Mouse (Mus musculus) inflammation-experienced regulatory T-cells, adult 16 weeks (primary cell): ENCODE results near the gene Sprr2j-ps. TPM values are rescaled to one million over a fixed set of nuclear protein-coding genes. Genes with fewer than 3 reads are reported as not detected.

ENCODE experiments used
- polyA plus RNA-seq: library from polyadenylated mRNA; unstranded; fragments of 100-300 nt; shearing (Covaris generic); gene quantifications from one replicate; pipeline ENCODE4 v1.2.1, GENCODE M21; 2017

Sprr2j-ps gene
- polyA plus RNA-seq = not detected

DNA sequence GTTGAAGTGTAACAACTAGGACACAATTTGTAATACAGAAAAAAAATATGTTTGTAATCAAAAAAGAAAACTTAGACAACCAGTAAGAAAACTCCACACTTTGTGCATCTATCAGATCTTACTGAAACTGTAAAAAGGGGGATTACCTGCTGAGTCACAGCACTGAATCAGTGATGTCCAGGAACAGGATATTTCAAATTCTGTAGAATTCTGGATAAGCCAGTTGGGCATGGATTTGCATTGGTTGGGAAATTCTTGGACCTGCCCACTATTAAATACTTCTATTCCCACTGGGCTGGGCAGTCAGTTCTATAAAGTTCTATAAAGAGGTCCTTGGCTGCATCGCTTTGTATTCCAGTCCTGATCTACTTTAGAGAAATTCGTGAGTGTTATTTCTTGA, at the start of gene Sprr2j-ps:
Gene Sprr2j-ps, plus strand, starts transcription at position 301 of the 400 bp plus-strand sequence.

DNA sequence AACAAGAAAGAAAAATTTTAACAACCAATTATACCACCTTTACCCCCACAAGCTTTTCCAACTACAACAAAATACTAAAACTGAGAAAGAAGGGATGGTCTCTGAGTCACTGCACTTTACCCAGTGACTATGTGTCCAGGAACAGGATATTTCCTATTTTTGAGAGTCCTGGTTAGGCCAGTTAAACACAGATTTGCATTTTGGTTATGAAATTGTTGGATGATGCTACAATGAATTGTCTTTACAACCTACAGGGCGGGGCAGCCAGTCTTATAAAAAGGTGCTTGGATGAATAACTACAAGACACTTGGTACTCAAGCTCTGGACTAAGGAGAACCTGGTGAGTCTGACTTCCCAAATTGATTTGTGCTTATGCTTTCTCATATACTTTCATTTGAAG, 32.5 kb upstream of the Sprr2j-ps start, which contains the start of gene Sprr2h:
Gene Sprr2h, plus strand, starts transcription at position 301 of the 400 bp plus-strand sequence.

GRCm38 (mm10) chr3:92407691-92408090, 10.2 kb upstream of the Sprr2j-ps start, which contains the start of gene Sprr2i:
Gene Sprr2i (plus strand): TSS chr3:92407991.

GRCm38 (mm10) chr3:92429323-92429722, 11.4 kb downstream of the Sprr2j-ps start, which contains the start of gene Gm9774:
Gene Gm9774 (minus strand): TSS chr3:92429423.

DNA sequence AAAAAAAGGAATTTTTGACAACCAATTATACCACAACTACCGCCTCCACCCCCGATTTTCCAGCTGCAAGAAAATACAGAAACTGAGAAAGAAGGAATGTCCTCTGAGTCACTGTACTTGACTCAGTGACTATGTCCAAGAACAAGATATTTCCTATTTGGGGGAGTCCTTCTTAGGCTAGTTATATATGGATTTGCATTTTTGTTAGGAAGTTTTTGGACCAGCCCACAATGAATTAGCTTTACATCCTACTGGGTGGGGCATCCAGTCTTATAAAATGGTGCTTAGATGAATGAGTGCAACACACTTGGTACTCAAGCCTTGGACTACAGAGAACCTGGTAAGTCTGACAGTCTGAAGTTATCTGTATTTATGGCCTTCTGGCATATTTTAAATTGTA, 14.4 kb downstream of the Sprr2j-ps start, which contains the start of gene Sprr2k:
Gene Sprr2k, plus strand, starts transcription at position 301 of the 400 bp plus-strand sequence.

GRCm38 (mm10) chr3:92438689-92439088, 20.8 kb downstream of the Sprr2j-ps start, which contains the start of gene Sprr1b:
Gene Sprr1b (minus strand): TSS chr3:92438789.

GRCm38 (mm10) chr3:92458620-92459019, 40.7 kb downstream of the Sprr2j-ps start, which contains the start of gene Sprr3:
Gene Sprr3 (minus strand): TSS chr3:92458720.

Other genes with a start within 250 kb of the Sprr2j-ps start
- not detected for gene Sprr2a1, start 202.3 kb upstream of the Sprr2j-ps start, polyA plus RNA-seq
- not detected for gene Sprr2a2, start 202.2 kb upstream of the Sprr2j-ps start, polyA plus RNA-seq
- gene Sprr2a3, start 132.7 kb upstream of the Sprr2j-ps start, polyA plus RNA-seq = not detected
- not detected for gene Sprr2b, start 101.5 kb upstream of the Sprr2j-ps start, polyA plus RNA-seq
- not detected for gene Sprr2d, start 78.9 kb upstream of the Sprr2j-ps start, polyA plus RNA-seq
- not detected for gene Sprr2e, start 65.9 kb upstream of the Sprr2j-ps start, polyA plus RNA-seq
- gene Sprr2f, start 52.9 kb upstream of the Sprr2j-ps start, polyA plus RNA-seq = not detected
- not detected for gene Sprr2h, start 32.4 kb upstream of the Sprr2j-ps start, polyA plus RNA-seq
- gene Sprr2i, start 10.1 kb upstream of the Sprr2j-ps start, polyA plus RNA-seq = not detected
- gene Gm9774, start 11.3 kb downstream of the Sprr2j-ps start, polyA plus RNA-seq = 22.3 TPM
- not detected for gene Sprr2k, start 14.5 kb downstream of the Sprr2j-ps start, polyA plus RNA-seq
- not detected for gene Sprr1b, start 20.7 kb downstream of the Sprr2j-ps start, polyA plus RNA-seq
- gene Sprr3, start 40.6 kb downstream of the Sprr2j-ps start, polyA plus RNA-seq = not detected
- not detected for gene Sprr1a, start 67.8 kb downstream of the Sprr2j-ps start, polyA plus RNA-seq
- not detected for gene Sprr4, start 82.4 kb downstream of the Sprr2j-ps start, polyA plus RNA-seq
- gene 2310046K23Rik, start 116.4 kb downstream of the Sprr2j-ps start, polyA plus RNA-seq = not detected
- not detected for gene Ivl, start 155.7 kb downstream of the Sprr2j-ps start, polyA plus RNA-seq
- gene Smcp, start 170.9 kb downstream of the Sprr2j-ps start, polyA plus RNA-seq = not detected
- not detected for gene 2210017I01Rik, start 189.4 kb downstream of the Sprr2j-ps start, polyA plus RNA-seq
- not detected for gene Lce6a, start 203.6 kb downstream of the Sprr2j-ps start, polyA plus RNA-seq
- gene Lce1a1, start 230.2 kb downstream of the Sprr2j-ps start, polyA plus RNA-seq = not detected
- not detected for gene Lce1b, start 238.8 kb downstream of the Sprr2j-ps start, polyA plus RNA-seq